Mouse (Mus musculus) right cerebral cortex, postnatal 14 days (tissue): ENCODE measurements around the gene Bcl2a1b.

Experiments
- DNase-seq: peaks from one replicate; pipeline ENCODE4 v3.0.0; 2022

Bcl2a1b gene

GRCm38 (mm10) chr9:89256556-89257335 is 57.7 kb downstream of the Bcl2a1b start:
- DNase-seq = no peak
